Mouse (Mus musculus) limb, embryonic 15.5 days (tissue): ENCODE data around the gene Dnah1. TPM values are rescaled to one million over a fixed set of nuclear protein-coding genes. Genes with fewer than 3 reads are reported as not detected.

Experiments used
- ATAC-seq: fragments of 200-750 bp; cut with Nextera tagmentation; 2 replicates; pipeline ENCODE4 v1.8.0; 2017; ENCODE audit warnings: low read depth, moderate TSS enrichment; ENCODE audit not compliant: insufficient number of reproducible peaks, low FRiP score, low TSS enrichment
- H3K27ac ChIP-seq: fragments of 300-500 bp; sonication (generic); 2 replicates; pipeline ENCODE4 v1.5.1; 2015; ENCODE audit warnings: moderate library complexity, mild to moderate bottlenecking, inconsistent platforms
- H3K27me3 ChIP-seq: fragments of 300-500 bp; sonication (generic); 2 replicates; pipeline ENCODE4 v1.6.1; 2015; ENCODE audit warnings: inconsistent platforms
- H3K36me3 ChIP-seq: fragments of 300-500 bp; sonication (generic); 2 replicates; pipeline ENCODE4 v1.6.1; 2015; ENCODE audit warnings: inconsistent platforms
- H3K4me1 ChIP-seq: fragments of 300-500 bp; sonication (generic); 2 replicates; pipeline ENCODE4 v1.6.1; 2015; ENCODE audit warnings: inconsistent platforms
- H3K4me2 ChIP-seq: fragments of 300-500 bp; sonication (generic); 2 replicates; pipeline ENCODE4 v1.6.1; 2015; ENCODE audit warnings: mild to moderate bottlenecking, inconsistent platforms
- H3K4me3 ChIP-seq: fragments of 300-500 bp; sonication (generic); 2 replicates; pipeline ENCODE4 v1.5.1; 2015; ENCODE audit warnings: mild to moderate bottlenecking, inconsistent platforms
- H3K9ac ChIP-seq: fragments of 300-500 bp; sonication (generic); 2 replicates; pipeline ENCODE4 v1.6.1; 2015; ENCODE audit warnings: inconsistent platforms
- H3K9me3 ChIP-seq: fragments of 300-500 bp; sonication (generic); 2 replicates; pipeline ENCODE4 v1.6.1; 2016; ENCODE audit warnings: inconsistent platforms
- WGBS: fragments of 180-500 bp; shearing (Covaris S2); methylation state at CpG from one replicate; pipeline ENCODE4 v1.1.7; 2015; 5-methylcytosine and 5-hydroxymethylcytosine counted together
- polyA plus RNA-seq: library from polyadenylated mRNA; unstranded; fragments of >200 nt; fragmentation: Nextera tagmentation; extraction: Ambion mirVana; gene quantifications from 2 replicates; pipeline ENCODE4 v1.2.1, GENCODE M21; 2015

Gene Dnah1
- polyA plus RNA-seq = 6.0 and 6.1 TPM in 2 replicates

DNA sequence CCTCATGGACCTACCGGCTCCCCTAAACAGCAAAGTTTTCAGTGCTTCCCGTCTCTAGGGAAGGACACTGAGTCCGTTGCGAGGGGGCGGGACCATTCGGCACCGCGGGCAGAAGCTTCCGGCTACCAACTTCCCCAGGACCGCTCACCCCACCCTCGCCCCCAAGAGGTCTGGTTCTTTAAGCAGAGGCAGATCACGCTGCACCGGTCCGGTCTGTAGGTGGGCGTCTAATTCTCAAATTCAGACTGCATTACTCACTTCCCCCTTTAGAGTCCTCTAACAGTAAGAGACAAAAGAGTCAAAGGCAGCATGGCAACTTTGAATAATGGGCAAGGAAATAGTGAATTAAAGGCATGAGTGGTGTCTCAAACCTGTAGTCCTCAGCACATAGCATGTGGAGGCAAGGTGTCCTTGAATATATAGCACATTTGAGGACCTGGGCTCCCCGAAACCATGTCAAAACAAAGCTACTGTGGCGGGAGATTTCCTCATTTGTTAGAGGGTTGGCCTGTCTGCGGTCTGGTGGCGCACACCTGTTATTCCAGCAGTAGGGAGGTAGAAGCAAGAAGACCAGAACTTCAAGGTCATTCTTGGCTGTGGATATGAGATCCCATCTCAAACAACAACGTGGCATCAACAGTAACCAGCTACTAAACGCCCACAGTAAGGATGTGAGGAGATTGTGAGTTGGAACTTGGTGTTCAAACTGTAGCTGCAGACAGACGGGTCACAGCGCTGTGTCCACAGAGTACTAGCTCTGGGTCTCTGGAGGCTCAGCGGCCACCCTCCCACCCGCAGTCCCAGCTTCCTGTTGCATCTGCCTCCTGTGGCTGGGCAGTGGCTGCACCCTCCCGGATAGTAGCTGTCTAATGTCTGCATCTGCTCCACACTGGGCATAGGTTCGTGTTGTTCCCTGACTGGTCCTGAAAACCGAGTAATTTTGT is at the start of gene Dnah1:
TSS of gene Dnah1 (minus strand) at position 48 of the 944 bp plus-strand sequence.
- 32% methylated on average over 28 of the region's 28 CpGs for WGBS
- Histone ChIP-seq H3K9me3 (no peaks in the 10 kb centered on the region), H3K4me3 (peak within 1 kb of the TSS; percentile 38), H3K4me1 (peaks cover 10% of the 10 kb centered on the region), H3K9ac (peak within 1 kb of the TSS; percentile 3; the same call in 1 of the 2 replicates), H3K4me2 (peak within 1 kb of the TSS; percentile 59), H3K27me3 (no peaks in the 10 kb centered on the region), H3K27ac (no peak within 1 kb of the TSS), H3K36me3 (no peaks in the 10 kb centered on the region)
- ATAC-seq = no peak; the same call in 1 of the 2 replicates

GRCm38 (mm10) chr14:31369377-31369776 is 45.7 kb upstream of the Dnah1 start:
- Histone ChIP-seq H3K4me2 (no peak overlapping the region), H3K27me3 (no peaks in the 10 kb centered on the region), H3K9ac (no peak overlapping the region), H3K4me3 (no peak overlapping the region), H3K27ac (no peak overlapping the region), H3K36me3 (peaks cover 73% of the 10 kb centered on the region), H3K9me3 (no peaks in the 10 kb centered on the region), H3K4me1 (no peaks in the 10 kb centered on the region)
- ATAC-seq = no peak
- 74% methylated on average over 3 of the region's 3 CpGs for WGBS

DNA sequence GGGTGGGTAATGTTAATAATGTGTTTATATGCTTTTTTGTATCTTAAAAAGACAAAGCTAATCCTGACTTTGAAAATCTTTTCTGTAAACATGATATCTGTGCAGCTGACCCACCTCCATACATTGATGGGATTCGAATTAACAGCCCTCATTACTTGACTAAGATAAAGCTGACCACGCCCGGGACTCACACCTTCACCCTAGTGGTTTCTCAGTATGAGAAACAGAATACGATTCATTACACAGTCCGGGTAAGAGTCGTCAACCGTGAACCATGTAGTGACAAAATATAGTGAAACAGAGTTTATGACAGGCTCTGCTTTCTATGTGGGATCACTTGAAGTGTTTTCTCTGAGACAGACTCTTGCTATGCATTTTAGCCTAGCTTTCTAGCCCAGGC is 44.3 kb upstream of the Dnah1 start:
- H3K27me3 ChIP-seq = no peaks in the 10 kb centered on the region
- no peak overlapping the region for H3K27ac ChIP-seq
- H3K4me2 ChIP-seq = no peak overlapping the region
- no peak overlapping the region for H3K9ac ChIP-seq
- H3K4me1 ChIP-seq = no peaks in the 10 kb centered on the region
- no peaks in the 10 kb centered on the region for H3K9me3 ChIP-seq
- peaks cover 73% of the 10 kb centered on the region for H3K36me3 ChIP-seq
- H3K4me3 ChIP-seq = no peak overlapping the region
- no peak for ATAC-seq
- 86% methylated on average over 7 of the region's 7 CpGs for WGBS

DNA sequence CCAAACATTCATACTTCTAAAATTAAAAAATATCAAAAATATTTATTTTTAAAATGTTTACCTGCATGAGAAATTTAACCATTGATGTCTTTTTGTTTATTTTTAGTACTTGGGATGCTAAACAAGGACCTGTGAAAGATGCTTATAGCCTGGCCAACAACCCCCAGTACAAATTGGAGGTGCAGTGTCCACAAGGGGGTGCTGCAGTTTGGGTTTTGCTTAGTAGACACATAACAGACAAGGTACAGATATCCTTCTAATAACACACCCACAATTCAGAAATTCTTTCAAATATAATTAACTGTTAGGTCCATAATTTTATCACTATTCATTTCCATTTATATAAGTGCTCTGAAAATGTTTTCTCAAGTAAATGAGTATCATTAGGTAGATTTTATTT is 41.7 kb upstream of the Dnah1 start:
- H3K4me1 ChIP-seq = no peaks in the 10 kb centered on the region
- no peaks in the 10 kb centered on the region for H3K27me3 ChIP-seq
- H3K27ac ChIP-seq = no peak overlapping the region
- H3K9ac ChIP-seq = no peak overlapping the region
- no peak overlapping the region for H3K4me2 ChIP-seq
- ATAC-seq = no peak
- H3K36me3 ChIP-seq = peaks cover 74% of the 10 kb centered on the region
- no peak overlapping the region for H3K4me3 ChIP-seq
- H3K9me3 ChIP-seq = no peaks in the 10 kb centered on the region

- H3K36me3 ChIP-seq = peaks cover 71% of the 10 kb centered on the region
- H3K9me3 ChIP-seq = no peaks in the 10 kb centered on the region
- no peak overlapping the region for H3K4me3 ChIP-seq
- H3K27me3 ChIP-seq = no peaks in the 10 kb centered on the region
- H3K9ac ChIP-seq = no peak overlapping the region
- H3K4me2 ChIP-seq = no peak overlapping the region
- no peak overlapping the region for H3K27ac ChIP-seq
- no peaks in the 10 kb centered on the region for H3K4me1 ChIP-seq
- 94% methylated on average over 4 of the region's 4 CpGs for WGBS
- ATAC-seq = no peak
These were observed 40.9 kb upstream of the Dnah1 start for GRCm38 (mm10) chr14:31364589-31364988.

- Histone ChIP-seq H3K4me1 (no peaks in the 10 kb centered on the region), H3K4me2 (no peak overlapping the region), H3K36me3 (peaks cover 65% of the 10 kb centered on the region), H3K9me3 (no peaks in the 10 kb centered on the region), H3K9ac (no peak overlapping the region), H3K27ac (no peak overlapping the region), H3K4me3 (no peak overlapping the region), H3K27me3 (no peaks in the 10 kb centered on the region)
- 94% methylated on average over 2 of the region's 2 CpGs for WGBS
- no peak for ATAC-seq
These were observed 38.5 kb upstream of the Dnah1 start for GRCm38 (mm10) chr14:31362236-31362635.

- Histone ChIP-seq H3K27me3 (no peaks in the 10 kb centered on the region), H3K9me3 (no peaks in the 10 kb centered on the region), H3K27ac (no peak overlapping the region), H3K36me3 (peaks cover 47% of the 10 kb centered on the region), H3K4me3 (no peak overlapping the region), H3K4me2 (no peak overlapping the region), H3K9ac (no peak overlapping the region), H3K4me1 (no peaks in the 10 kb centered on the region)
- ATAC-seq = no peak
- 94% methylated on average over 1 of the region's 1 CpGs for WGBS
These were observed 21.7 kb upstream of the Dnah1 start for GRCm38 (mm10) chr14:31345367-31345766.

GRCm38 (mm10) chr14:31343241-31343640 is 19.5 kb upstream of the Dnah1 start:
- Histone ChIP-seq H3K4me1 (peaks cover 2% of the 10 kb centered on the region), H3K9me3 (no peaks in the 10 kb centered on the region), H3K36me3 (peaks cover 37% of the 10 kb centered on the region), H3K9ac (no peak overlapping the region), H3K4me3 (no peak overlapping the region), H3K4me2 (no peak overlapping the region), H3K27ac (no peak overlapping the region), H3K27me3 (no peaks in the 10 kb centered on the region)
- no peak for ATAC-seq
- 70% methylated on average over 8 of the region's 8 CpGs for WGBS

DNA sequence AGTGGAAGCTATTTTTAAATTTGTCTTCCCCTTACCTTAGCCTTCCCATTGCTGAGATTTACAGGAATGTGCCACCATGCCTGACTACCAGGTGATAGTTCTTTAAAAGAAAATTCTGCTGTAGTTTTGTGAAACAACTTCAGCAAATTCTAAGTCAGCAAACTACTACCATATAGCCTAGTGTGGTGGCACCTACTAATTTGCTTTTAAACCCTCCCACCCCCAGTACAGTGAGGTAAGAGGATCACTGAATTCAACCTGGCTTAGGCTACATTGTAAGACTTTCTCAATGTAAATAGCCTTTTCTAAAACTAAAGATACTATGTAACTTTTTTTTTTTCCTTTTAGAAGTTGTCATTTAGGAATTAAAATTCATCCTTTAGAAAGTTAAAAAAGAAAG is 14.3 kb upstream of the Dnah1 start:
- peak overlapping the region; percentile 59; the same call in 1 of the 2 replicates for H3K4me2 ChIP-seq
- peak overlapping the region; percentile 70 for H3K4me3 ChIP-seq
- no peaks in the 10 kb centered on the region for H3K9me3 ChIP-seq
- no peak overlapping the region for H3K9ac ChIP-seq
- H3K27ac ChIP-seq = no peak overlapping the region
- H3K4me1 ChIP-seq = peaks cover 6% of the 10 kb centered on the region
- peaks cover 8% of the 10 kb centered on the region; the same call in 1 of the 2 replicates for H3K36me3 ChIP-seq
- no peak for ATAC-seq
- no peaks in the 10 kb centered on the region for H3K27me3 ChIP-seq

GRCm38 (mm10) chr14:31337406-31337805 is 13.7 kb upstream of the Dnah1 start:
- ATAC-seq = no peak
- peak overlapping the region; percentile 96 for H3K27ac ChIP-seq
- H3K9ac ChIP-seq = peak overlapping the region; percentile 85
- H3K27me3 ChIP-seq = no peaks in the 10 kb centered on the region
- H3K36me3 ChIP-seq = peaks cover 7% of the 10 kb centered on the region; the same call in 1 of the 2 replicates
- H3K4me1 ChIP-seq = peaks cover 6% of the 10 kb centered on the region
- 40% methylated on average over 7 of the region's 7 CpGs for WGBS
- peak overlapping the region; percentile 70 for H3K4me3 ChIP-seq
- H3K9me3 ChIP-seq = no peaks in the 10 kb centered on the region
- H3K4me2 ChIP-seq = peak overlapping the region; percentile 59

DNA sequence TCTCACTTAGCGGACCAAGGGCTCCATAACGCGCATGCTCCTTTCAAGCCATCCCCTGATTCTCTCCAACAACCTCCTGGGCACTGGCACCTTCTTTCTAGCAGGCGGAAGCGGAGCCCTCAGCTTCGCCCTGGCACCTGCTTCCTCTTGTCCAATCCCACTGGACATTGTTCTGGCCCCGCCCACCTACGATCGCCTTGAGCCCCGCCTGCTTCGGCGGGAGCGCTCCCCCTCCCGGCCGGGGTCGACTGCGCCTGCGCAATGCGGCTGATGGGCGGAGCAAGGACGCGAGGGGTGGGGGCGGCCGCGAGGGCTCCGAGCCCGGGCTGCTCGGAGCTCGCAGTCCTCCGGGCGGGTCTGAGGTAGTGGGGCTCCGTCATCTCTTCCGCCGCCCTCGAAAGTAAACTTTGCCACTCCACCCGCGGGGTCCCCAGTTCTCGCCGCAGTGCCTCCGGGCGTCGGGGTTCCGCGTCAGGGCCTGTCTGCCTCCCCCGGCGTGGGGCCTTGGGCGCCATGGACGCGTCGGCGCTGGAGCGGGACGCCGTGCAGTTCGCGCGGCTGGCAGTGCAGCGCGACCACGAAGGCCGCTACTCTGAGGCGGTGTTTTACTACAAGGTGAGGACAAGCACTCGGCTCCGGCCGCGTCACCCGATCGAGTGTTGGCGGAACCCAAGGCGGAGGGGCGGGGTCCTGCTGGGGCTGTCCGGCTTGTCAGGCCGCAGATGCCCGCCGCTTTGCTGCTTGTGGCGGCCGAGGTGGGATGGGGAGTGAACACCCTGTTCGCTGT is 12.9 kb upstream of the Dnah1 start, which contains the start of gene Capn7:
TSS of gene Capn7 (plus strand) at position 270 of the 787 bp plus-strand sequence.
- peaks cover 6% of the 10 kb centered on the region for H3K4me1 ChIP-seq
- ATAC-seq = peak; percentile 96
- peak within 1 kb of the TSS; percentile 70 for H3K4me3 ChIP-seq
- H3K36me3 ChIP-seq = peaks cover 7% of the 10 kb centered on the region; the same call in 1 of the 2 replicates
- no peaks in the 10 kb centered on the region for H3K9me3 ChIP-seq
- H3K27me3 ChIP-seq = no peaks in the 10 kb centered on the region
- peak within 1 kb of the TSS; percentile 85 for H3K9ac ChIP-seq
- H3K27ac ChIP-seq = peak within 1 kb of the TSS; percentile 96
- H3K4me2 ChIP-seq = peak within 1 kb of the TSS; percentile 59
- WGBS = under 1% methylated on average over 77 of the region's 78 CpGs

DNA sequence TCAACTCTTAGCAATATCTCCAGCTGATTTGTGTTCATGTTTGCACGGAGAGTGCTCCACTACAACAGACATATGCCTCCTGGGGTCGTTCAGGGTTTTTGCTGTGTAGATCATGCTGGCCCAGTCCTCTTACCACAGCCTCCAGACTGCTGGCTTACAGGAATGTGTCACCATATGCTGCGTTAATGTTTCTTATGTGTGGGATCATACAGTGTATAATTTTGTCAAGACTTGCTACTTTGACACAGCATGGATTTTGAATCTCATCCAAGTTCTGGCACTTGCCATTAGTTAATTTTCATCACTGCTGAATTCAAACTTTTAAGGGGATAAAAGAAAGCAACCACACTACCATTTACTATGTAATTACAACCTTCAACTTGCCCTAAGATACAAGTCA is 12.1 kb upstream of the Dnah1 start:
- no peak for ATAC-seq
- H3K4me3 ChIP-seq = peak overlapping the region; percentile 70
- 55% methylated on average over 3 of the region's 3 CpGs for WGBS
- H3K36me3 ChIP-seq = peaks cover 4% of the 10 kb centered on the region; the same call in 1 of the 2 replicates
- H3K9ac ChIP-seq = no peak overlapping the region
- no peaks in the 10 kb centered on the region for H3K9me3 ChIP-seq
- peak overlapping the region; percentile 59 for H3K4me2 ChIP-seq
- peaks cover 6% of the 10 kb centered on the region for H3K4me1 ChIP-seq
- no peaks in the 10 kb centered on the region for H3K27me3 ChIP-seq
- no peak overlapping the region for H3K27ac ChIP-seq
